Mouse (Mus musculus) erythroblast, adult 5-6 weeks (primary cell): Measurements from ENCODE around the gene Zfp58. TPM values are rescaled to one million over a fixed set of nuclear protein-coding genes. Genes with fewer than 3 reads are reported as not detected.
A peak's percentile ranks its signal among the peaks of the same experiment; 100 is the strongest.
"Not testable (repeated sequence)": the region's sequence is repeated elsewhere in the genome, so short reads cannot be mapped to it uniquely, and the experiment has no call there.

Source experiments
- ATAC-seq: replicated peaks from 2 replicates; pipeline ENCODE4 v1.8.0; 2016; ENCODE audit warnings: moderate number of reproducible peaks, mild to moderate bottlenecking, moderate TSS enrichment, inconsistent platforms; ENCODE audit not compliant: poor library complexity, low FRiP score, severe bottlenecking
- total RNA-seq, 2 experiments: library from RNA; stranded (forward) in 1 of 2; stranded (reverse) in 1 of 2; fragments of 150-400 nt in 1 of 2; fragments of 200-764, 138-1000 nt in 1 of 2; gene quantifications; 2 replicates each; pipeline versions ENCODE4 v1.2.3 to v1.2.4; 2015 to 2017; ENCODE audit warnings: low replicate concordance in 2 of 2

Gene Zfp58
- total RNA-seq (2015; ENCODE audit: low replicate concordance), result 1.5 TPM in 1 of 2 replicates, not detected in the other
- total RNA-seq (2017; ENCODE audit: low replicate concordance), result 1.0 and 2.1 TPM in 2 replicates

- peak; percentile 79 for ATAC-seq
Measured at GRCm38 (mm10) chr13:67500084-67500719, at the start of gene Zfp58. Gene Zfp58 (minus strand): TSS chr13:67500555.

DNA sequence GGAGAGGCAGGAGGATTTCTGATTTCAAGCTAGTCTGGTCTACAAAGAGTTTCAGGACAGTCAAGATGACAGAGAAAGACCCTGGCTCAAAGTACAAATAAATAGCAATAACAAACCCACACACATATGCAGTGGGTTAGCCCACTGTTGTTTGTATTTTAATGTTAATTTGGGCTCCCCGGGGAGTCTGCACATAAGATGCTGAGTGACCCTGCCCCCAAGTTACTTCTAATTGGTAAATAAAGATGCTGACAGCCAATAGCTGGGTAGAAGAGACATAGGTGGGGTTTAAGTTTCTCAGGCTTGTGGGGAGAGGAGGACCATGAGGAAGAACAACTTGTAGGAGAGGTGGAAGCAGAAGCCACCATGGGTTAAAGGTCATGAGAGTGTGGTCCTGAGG is 45.6 kb upstream of the Zfp58 start:
- no peak for ATAC-seq

- ATAC-seq, result no peak
Measured at GRCm38 (mm10) chr13:67527049-67527730, 26.8 kb upstream of the Zfp58 start.

- peak; percentile 100 for ATAC-seq
Measured at GRCm38 (mm10) chr13:67525753-67526410, 25.5 kb upstream of the Zfp58 start, which contains the start of the genes Gm26965 and Zfp87. Gene Gm26965 (minus strand): TSS chr13:67526151. Gene Zfp87 (minus strand): TSS chr13:67526177.

GRCm38 (mm10) chr13:67500908-67501307 is 553 bp upstream of the Zfp58 start:
- no peak for ATAC-seq

DNA sequence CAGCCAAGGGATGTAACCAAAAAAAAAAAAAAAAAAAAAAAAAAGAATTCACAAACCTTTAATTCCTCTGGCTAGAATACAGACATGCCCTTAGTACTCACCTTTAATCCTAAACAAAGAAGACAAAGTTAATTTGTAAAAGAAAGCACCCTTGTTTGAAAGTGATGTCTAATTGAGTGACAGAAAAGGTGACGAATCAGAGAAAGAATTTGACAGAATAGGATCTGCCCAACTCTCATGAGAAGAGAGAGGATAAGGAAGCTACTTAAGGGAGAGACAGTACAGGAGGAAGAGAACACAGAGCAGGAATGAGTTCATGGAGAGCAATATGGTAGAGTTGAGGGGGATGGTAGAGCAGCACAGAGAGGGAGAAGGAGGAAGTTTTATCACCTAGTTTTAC is 4.7 kb downstream of the Zfp58 start:
- ATAC-seq, result no peak

- ATAC-seq, result peak; percentile 6; the same call in 1 of the 2 replicates
Measured at GRCm38 (mm10) chr13:67484424-67484811, 15.9 kb downstream of the Zfp58 start.

- peak; percentile 96 for ATAC-seq
Measured at GRCm38 (mm10) chr13:67483625-67484423, 16.5 kb downstream of the Zfp58 start, which contains the start of gene Zfp874b. Gene Zfp874b (minus strand): TSS chr13:67484258.

- no peak for ATAC-seq
Measured at GRCm38 (mm10) chr13:67481528-67481927, 18.8 kb downstream of the Zfp58 start.

DNA sequence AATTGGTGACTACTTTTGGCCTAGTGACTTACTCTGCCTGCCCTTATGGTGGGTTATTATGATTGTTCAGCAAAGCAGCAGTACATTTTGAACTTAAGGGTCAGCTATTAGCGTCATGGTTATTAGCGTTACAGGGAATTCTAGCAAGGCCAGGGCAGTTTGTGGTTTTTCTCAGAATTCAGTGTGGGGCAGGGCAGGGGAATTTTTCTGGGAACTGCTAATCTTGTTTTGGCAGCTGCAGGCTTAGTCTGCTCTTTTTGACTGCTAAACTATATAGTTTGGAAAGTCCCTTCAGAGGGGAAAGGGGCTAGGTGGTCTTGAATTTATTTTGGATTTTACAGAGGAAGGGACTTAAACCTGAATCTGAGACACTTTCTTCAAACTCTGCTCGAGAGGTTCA is 31.1 kb downstream of the Zfp58 start:
- ATAC-seq, result no peak

GRCm38 (mm10) chr13:67463506-67464185 is 36.7 kb downstream of the Zfp58 start:
- not testable (repeated sequence) for ATAC-seq

DNA sequence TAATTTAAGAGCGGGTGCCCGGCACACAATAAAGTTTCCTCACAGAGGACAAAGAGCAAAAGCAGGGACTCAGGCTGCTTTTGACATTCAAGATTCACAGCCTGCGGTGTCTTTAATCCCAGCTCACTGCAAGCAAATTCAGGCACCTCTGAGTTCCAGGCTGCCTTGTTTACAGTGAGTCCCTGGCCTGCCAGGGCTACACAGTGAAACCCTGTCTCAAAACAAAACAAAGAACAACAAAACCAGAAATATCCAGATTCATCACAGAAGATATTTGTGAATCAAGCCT is 48.4 kb downstream of the Zfp58 start:
- ATAC-seq, result no peak

- ATAC-seq, result peak; percentile 99
Measured at GRCm38 (mm10) chr13:67451172-67452020, 49.0 kb downstream of the Zfp58 start, which contains the start of gene Zfp874a. Gene Zfp874a (minus strand): TSS chr13:67451624.

Other genes starting within 250 kb of the Zfp58 start
- 3.3 TPM in 1 of 2 replicates, not detected in the other for gene Zfp458, start 222.1 kb downstream of the Zfp58 start, total RNA-seq (2015; ENCODE audit: low replicate concordance)
- 2.7 TPM in 1 of 2 replicates, not detected in the other for gene Zfp458, start 222.1 kb downstream of the Zfp58 start, total RNA-seq (2017; ENCODE audit: low replicate concordance)
- gene Zfp457, start 194.1 kb downstream of the Zfp58 start, total RNA-seq (2015; ENCODE audit: low replicate concordance), result not detected in 2 replicates
- 0.56 TPM in 1 of 2 replicates, not detected in the other for gene Zfp457, start 194.1 kb downstream of the Zfp58 start, total RNA-seq (2017; ENCODE audit: low replicate concordance)
- 4.0 and 5.0 TPM in 2 replicates for gene Zfp595, start 168.0 kb downstream of the Zfp58 start, total RNA-seq (2015; ENCODE audit: low replicate concordance)
- gene Zfp595, start 168.0 kb downstream of the Zfp58 start, total RNA-seq (2017; ENCODE audit: low replicate concordance), result 2.0 and 7.8 TPM in 2 replicates
- not detected in 2 replicates for gene Gm28044, start 140.0 kb downstream of the Zfp58 start, total RNA-seq (2015; ENCODE audit: low replicate concordance)
- not detected in 2 replicates for gene Gm28044, start 140.0 kb downstream of the Zfp58 start, total RNA-seq (2017; ENCODE audit: low replicate concordance)
- 3.1 and 5.0 TPM in 2 replicates for gene Zfp953, start 139.9 kb downstream of the Zfp58 start, total RNA-seq (2015; ENCODE audit: low replicate concordance)
- 6.8 and 7.6 TPM in 2 replicates for gene Zfp953, start 139.9 kb downstream of the Zfp58 start, total RNA-seq (2017; ENCODE audit: low replicate concordance)
- gene Gm28041, start 124.8 kb downstream of the Zfp58 start, total RNA-seq (2015; ENCODE audit: low replicate concordance), result not detected in 2 replicates
- not detected in 2 replicates for gene Gm28041, start 124.8 kb downstream of the Zfp58 start, total RNA-seq (2017; ENCODE audit: low replicate concordance)
- gene Zfp456, start 124.7 kb downstream of the Zfp58 start, total RNA-seq (2015; ENCODE audit: low replicate concordance), result 0.19 and 0.63 TPM in 2 replicates
- gene Zfp456, start 124.7 kb downstream of the Zfp58 start, total RNA-seq (2017; ENCODE audit: low replicate concordance), result 0.56 and 1.5 TPM in 2 replicates
- gene Zfp429, start 100.7 kb downstream of the Zfp58 start, total RNA-seq (2015; ENCODE audit: low replicate concordance), result 3.5 and 7.7 TPM in 2 replicates
- gene Zfp429, start 100.7 kb downstream of the Zfp58 start, total RNA-seq (2017; ENCODE audit: low replicate concordance), result 3.5 and 3.6 TPM in 2 replicates
- 0.42 TPM in 1 of 2 replicates, not detected in the other for gene Zfp459, start 79.1 kb downstream of the Zfp58 start, total RNA-seq (2015; ENCODE audit: low replicate concordance)
- gene Zfp459, start 79.1 kb downstream of the Zfp58 start, total RNA-seq (2017; ENCODE audit: low replicate concordance), result 1.7 TPM in 2 replicates
- 72.8 and 75.0 TPM in 2 replicates for gene Zfp874a, start 48.9 kb downstream of the Zfp58 start, total RNA-seq (2015; ENCODE audit: low replicate concordance)
- 112 and 135 TPM in 2 replicates for gene Zfp874a, start 48.9 kb downstream of the Zfp58 start, total RNA-seq (2017; ENCODE audit: low replicate concordance)
- gene Zfp874b, start 16.3 kb downstream of the Zfp58 start, total RNA-seq (2015; ENCODE audit: low replicate concordance), result 48.9 and 51.3 TPM in 2 replicates
- gene Zfp874b, start 16.3 kb downstream of the Zfp58 start, total RNA-seq (2017; ENCODE audit: low replicate concordance), result 71.6 and 103 TPM in 2 replicates
- not detected in 2 replicates for gene Gm26965, start 25.6 kb upstream of the Zfp58 start, total RNA-seq (2015; ENCODE audit: low replicate concordance)
- gene Gm26965, start 25.6 kb upstream of the Zfp58 start, total RNA-seq (2017; ENCODE audit: low replicate concordance), result not detected in 2 replicates
- 5.8 and 7.1 TPM in 2 replicates for gene Zfp87, start 25.6 kb upstream of the Zfp58 start, total RNA-seq (2015; ENCODE audit: low replicate concordance)
- gene Zfp87, start 25.6 kb upstream of the Zfp58 start, total RNA-seq (2017; ENCODE audit: low replicate concordance), result 10.6 and 23.1 TPM in 2 replicates
- gene Zfp748, start 53.3 kb upstream of the Zfp58 start, total RNA-seq (2015; ENCODE audit: low replicate concordance), result 3.3 and 6.7 TPM in 2 replicates
- gene Zfp748, start 53.3 kb upstream of the Zfp58 start, total RNA-seq (2017; ENCODE audit: low replicate concordance), result 2.9 and 4.6 TPM in 2 replicates
- 1.9 and 5.2 TPM in 2 replicates for gene Zfp729b, start 109.2 kb upstream of the Zfp58 start, total RNA-seq (2015; ENCODE audit: low replicate concordance)
- 2.4 and 4.6 TPM in 2 replicates for gene Zfp729b, start 109.2 kb upstream of the Zfp58 start, total RNA-seq (2017; ENCODE audit: low replicate concordance)
- gene Gm49345, start 137.2 kb upstream of the Zfp58 start, total RNA-seq (2015; ENCODE audit: low replicate concordance), result not detected in 2 replicates
- not detected in 2 replicates for gene Gm49345, start 137.2 kb upstream of the Zfp58 start, total RNA-seq (2017; ENCODE audit: low replicate concordance)
- gene Zfp729a, start 137.2 kb upstream of the Zfp58 start, total RNA-seq (2015; ENCODE audit: low replicate concordance), result 1.2 and 6.1 TPM in 2 replicates
- 4.9 and 11.4 TPM in 2 replicates for gene Zfp729a, start 137.2 kb upstream of the Zfp58 start, total RNA-seq (2017; ENCODE audit: low replicate concordance)
- gene Zfp738, start 186.5 kb upstream of the Zfp58 start, total RNA-seq (2015; ENCODE audit: low replicate concordance), result 1.0 and 2.5 TPM in 2 replicates
- 1.3 and 1.5 TPM in 2 replicates for gene Zfp738, start 186.5 kb upstream of the Zfp58 start, total RNA-seq (2017; ENCODE audit: low replicate concordance)
- gene Zfp65, start 228.6 kb upstream of the Zfp58 start, total RNA-seq (2015; ENCODE audit: low replicate concordance), result 2.1 and 3.3 TPM in 2 replicates
- gene Zfp65, start 228.6 kb upstream of the Zfp58 start, total RNA-seq (2017; ENCODE audit: low replicate concordance), result 2.8 and 3.1 TPM in 2 replicates